Mouse (Mus musculus) liver, embryonic 14.5 days (tissue): ENCODE results near the gene Nprl2. TPM values are rescaled to one million over a fixed set of nuclear protein-coding genes. Genes with fewer than 3 reads are reported as not detected.

Experiments used
- ATAC-seq: fragments of 200-750 bp; cut with Nextera tagmentation; 2 replicates; pipeline ENCODE4 v1.8.0; 2017; ENCODE audit warnings: moderate number of reproducible peaks, mild to moderate bottlenecking, moderate library complexity; ENCODE audit not compliant: insufficient read depth
- DNase-seq, 3 experiments: peaks; one replicate each; pipeline ENCODE4 v3.0.0-alpha.2; 2012 to 2013; ENCODE audit warnings: low read depth in 3 of 3, low spot score in 3 of 3
- H3K27ac ChIP-seq: fragments of 300-500 bp; sonication (generic); 2 replicates; pipeline ENCODE4 v1.5.1; 2014; ENCODE audit warnings: moderate library complexity, mild to moderate bottlenecking, control low read depth, inconsistent platforms
- H3K27me3 ChIP-seq: fragments of 300-500 bp; sonication (generic); 2 replicates; pipeline ENCODE4 v1.6.1; 2014; ENCODE audit warnings: mild to moderate bottlenecking, low read length, moderate library complexity; ENCODE audit not compliant: control insufficient read depth, insufficient read depth
- H3K36me3 ChIP-seq: fragments of 300-500 bp; sonication (generic); replicated peaks from 2 replicates; pipeline ENCODE4 v1.6.1; 2014; ENCODE audit warnings: low read depth; ENCODE audit not compliant: control insufficient read depth, insufficient read depth
- H3K4me1 ChIP-seq, 2 experiments: fragments of 200-500 bp in 1 of 2; fragments of 300-500 bp in 1 of 2; sonication (generic) in 1 of 2; replicated peaks; 2 replicates each; pipeline ENCODE4 v1.6.1; 2012 to 2014; ENCODE audit warnings: antibody characterized with exemption in 1 of 2, inconsistent platforms in 1 of 2, low read length in 1 of 2; ENCODE audit not compliant: control insufficient read depth in 2 of 2, insufficient read depth in 2 of 2
- H3K4me2 ChIP-seq: fragments of 300-500 bp; sonication (generic); 2 replicates; pipeline ENCODE4 v1.6.1; 2014; ENCODE audit warnings: low read depth, mild to moderate bottlenecking, control low read depth, moderate library complexity
- H3K4me3 ChIP-seq, 2 experiments: fragments of 200-500 bp in 1 of 2; fragments of 300-500 bp in 1 of 2; sonication (generic) in 1 of 2; 2 replicates each; pipeline ENCODE4 v1.5.1; 2012 to 2014; ENCODE audit warnings: low read depth in 2 of 2, low read length in 2 of 2, mild to moderate bottlenecking in 2 of 2, control low read depth in 1 of 2, inconsistent platforms in 1 of 2, moderate library complexity in 1 of 2; ENCODE audit not compliant: insufficient read depth in 1 of 2
- H3K9ac ChIP-seq: fragments of 300-500 bp; sonication (generic); replicated peaks from 2 replicates; pipeline ENCODE4 v1.6.1; 2014; ENCODE audit warnings: mild to moderate bottlenecking, control low read depth, moderate library complexity
- H3K9me3 ChIP-seq: fragments of 300-500 bp; sonication (generic); 2 replicates; pipeline ENCODE4 v1.6.1; 2016; ENCODE audit warnings: low read length, mixed read lengths; ENCODE audit not compliant: control insufficient read depth
- CTCF ChIP-seq: IDR thresholded peaks from 2 replicates; pipeline ENCODE4 v1.5.1; 2016; ENCODE audit warnings: antibody characterized with exemption, low read depth, control low read depth
- EP300 ChIP-seq: IDR thresholded peaks from 2 replicates; pipeline ENCODE4 v1.6.1; 2016; ENCODE audit warnings: antibody characterized with exemption, low read depth
- WGBS: fragments of 180-500 bp; shearing (Covaris S2); extraction: QIAGEN DNeasy Blood & Tissue Kit; methylation state at CpG from one replicate; pipeline ENCODE4 v1.1.7; 2014; ENCODE audit not compliant: insufficient replicate concordance; 5-methylcytosine and 5-hydroxymethylcytosine counted together
- polyA plus RNA-seq, 2 experiments: library from polyadenylated mRNA; depleted of rRNA in 1 of 2; stranded (reverse) in 1 of 2; unstranded in 1 of 2; fragments of >200 nt; fragmentation: Nextera tagmentation in 1 of 2; extraction: Ambion mirVana in 1 of 2; gene quantifications; 2 replicates each; pipeline versions ENCODE4 v1.2.1 to v1.2.3; 2012 to 2014

Nprl2 gene
- polyA plus RNA-seq, 2 experiments, result 9.2 to 10.5 TPM

DNA sequence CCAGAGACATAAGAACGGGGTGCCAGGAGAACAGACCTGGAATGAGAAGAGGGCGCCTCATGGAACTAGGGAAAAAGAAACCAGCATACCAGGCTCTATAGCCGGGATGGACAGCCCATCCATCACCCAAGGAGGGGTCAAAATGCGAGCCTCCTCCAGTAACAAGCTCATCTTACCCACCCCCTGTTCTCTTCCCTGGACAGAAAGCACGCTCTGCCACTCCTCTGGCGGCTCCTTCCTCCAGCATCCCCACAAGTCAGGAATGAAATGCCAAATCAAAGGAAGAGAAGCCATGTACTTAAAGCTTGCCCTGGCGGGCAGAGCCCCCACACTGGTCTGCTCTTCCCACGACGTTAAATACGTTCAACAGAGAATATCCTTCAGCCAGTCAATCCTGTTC is 1.0 kb upstream of the Nprl2 start:
- Histone ChIP-seq H3K9me3 (no peaks in the 10 kb centered on the region), H3K27ac (no peak overlapping the region), H3K27me3 (no peaks in the 10 kb centered on the region), H3K9ac (no peak overlapping the region), H3K4me1 (peaks cover 7 to 23% of the 10 kb centered on the region in 2 experiments), H3K4me2 (peak overlapping the region; percentile 98), H3K4me3 (peak overlapping the region; percentile 67 to 96; a peak in 2 of 4 replicates), H3K36me3 (peaks cover 27% of the 10 kb centered on the region)
- TF ChIP-seq CTCF (no peak), EP300 (no peak)
- 39% methylated on average over 10 of the region's 10 CpGs for WGBS
- DNase-seq (no peak), ATAC-seq (no peak)

DNA sequence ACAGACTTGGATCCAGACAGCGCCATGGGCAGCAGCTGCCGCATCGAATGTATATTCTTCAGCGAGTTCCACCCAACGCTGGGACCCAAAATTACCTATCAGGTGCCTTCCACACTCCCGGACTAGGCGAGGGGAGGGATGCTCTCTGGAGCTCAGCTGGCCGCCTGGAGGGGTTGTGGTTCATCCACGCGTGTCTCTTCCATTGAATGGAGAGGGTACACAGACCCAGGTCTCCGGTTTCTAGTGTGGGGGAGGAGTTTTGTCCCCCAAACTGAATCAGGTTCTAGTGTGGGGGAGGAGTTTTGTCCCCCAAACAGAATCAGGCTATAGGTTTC is 293 bp downstream of the Nprl2 start:
- peak; percentile 22 for ATAC-seq
- peaks cover 27% of the 10 kb centered on the region for H3K36me3 ChIP-seq

DNA sequence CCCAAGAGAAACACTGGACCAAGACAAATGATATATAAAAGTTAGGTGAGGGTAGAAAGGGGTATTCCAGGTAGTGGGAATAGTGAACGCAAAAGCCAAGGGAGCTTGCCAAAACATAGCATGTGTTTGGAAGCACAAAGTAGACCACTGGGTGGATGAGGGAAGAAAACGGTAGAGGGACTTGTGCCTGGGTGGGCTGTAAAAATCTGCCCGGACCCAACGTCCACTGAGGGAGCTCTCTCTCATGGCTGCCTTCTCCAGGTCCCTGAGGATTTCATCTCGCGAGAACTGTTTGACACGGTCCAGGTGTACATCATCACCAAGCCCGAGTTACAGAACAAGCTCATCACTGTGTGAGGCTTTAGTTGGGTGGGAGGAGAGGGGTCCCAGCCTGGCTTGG is 695 bp downstream of the Nprl2 start:
- Histone ChIP-seq H3K27ac (no peak overlapping the region), H3K4me2 (peak overlapping the region; percentile 98), H3K4me1 (peaks cover 12 to 15% of the 10 kb centered on the region in 2 experiments), H3K36me3 (peaks cover 23% of the 10 kb centered on the region), H3K4me3 (peak overlapping the region; percentile 67 to 96), H3K9ac (peak overlapping the region; percentile 83), H3K9me3 (no peaks in the 10 kb centered on the region), H3K27me3 (no peaks in the 10 kb centered on the region)
- no peak for ATAC-seq
- 46% methylated on average over 8 of the region's 8 CpGs for WGBS
- no peak for DNase-seq
- no peak for TF ChIP-seq EP300
- TF ChIP-seq CTCF, result no peak

More for the DNA sequence above, 293 bp downstream of the Nprl2 start:
- Histone ChIP-seq H3K4me1 (peaks cover 11 to 15% of the 10 kb centered on the region in 2 experiments), H3K9ac (peak overlapping the region; percentile 83), H3K27ac (peak overlapping the region; percentile 26), H3K4me2 (peak overlapping the region; percentile 98), H3K27me3 (no peaks in the 10 kb centered on the region), H3K9me3 (no peaks in the 10 kb centered on the region), H3K4me3 (peak overlapping the region; percentile 67 to 96)
- WGBS, result 1% methylated on average over 11 of the region's 11 CpGs
- no peak for DNase-seq
- TF ChIP-seq CTCF (no peak), EP300 (no peak)

DNA sequence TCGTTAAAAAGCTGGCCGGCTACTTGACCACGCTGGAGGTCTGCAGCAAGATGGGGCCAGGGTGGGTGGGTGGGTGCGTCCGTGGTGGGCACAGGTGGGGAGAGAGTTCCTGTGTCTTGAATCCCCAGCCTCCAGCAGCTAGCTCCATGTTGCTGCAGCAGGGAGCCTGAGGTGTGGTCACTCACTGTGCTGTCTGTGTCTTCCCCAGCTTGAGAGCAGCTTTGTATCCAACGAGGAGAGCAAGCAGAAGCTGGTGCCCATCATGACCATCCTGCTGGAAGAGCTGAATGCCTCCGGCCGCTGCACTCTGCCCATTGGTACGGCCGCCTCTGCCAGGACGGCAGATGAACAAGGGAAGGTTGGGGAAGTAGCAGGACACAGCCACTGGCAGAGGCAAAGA is 1.3 kb downstream of the Nprl2 start:
- DNase-seq (no peak), ATAC-seq (no peak)
- H3K4me1 ChIP-seq, result peaks cover 12 to 15% of the 10 kb centered on the region in 2 experiments
- H3K9me3 ChIP-seq, result no peaks in the 10 kb centered on the region
- WGBS, result 81% methylated on average over 11 of the region's 11 CpGs
- H3K4me3 ChIP-seq, result no peak overlapping the region
- no peak for TF ChIP-seq EP300
- TF ChIP-seq CTCF, result no peak
- H3K36me3 ChIP-seq, result peaks cover 17% of the 10 kb centered on the region
- no peak overlapping the region for H3K27ac ChIP-seq
- H3K27me3 ChIP-seq, result no peaks in the 10 kb centered on the region
- H3K9ac ChIP-seq, result no peak overlapping the region
- H3K4me2 ChIP-seq, result no peak overlapping the region

DNA sequence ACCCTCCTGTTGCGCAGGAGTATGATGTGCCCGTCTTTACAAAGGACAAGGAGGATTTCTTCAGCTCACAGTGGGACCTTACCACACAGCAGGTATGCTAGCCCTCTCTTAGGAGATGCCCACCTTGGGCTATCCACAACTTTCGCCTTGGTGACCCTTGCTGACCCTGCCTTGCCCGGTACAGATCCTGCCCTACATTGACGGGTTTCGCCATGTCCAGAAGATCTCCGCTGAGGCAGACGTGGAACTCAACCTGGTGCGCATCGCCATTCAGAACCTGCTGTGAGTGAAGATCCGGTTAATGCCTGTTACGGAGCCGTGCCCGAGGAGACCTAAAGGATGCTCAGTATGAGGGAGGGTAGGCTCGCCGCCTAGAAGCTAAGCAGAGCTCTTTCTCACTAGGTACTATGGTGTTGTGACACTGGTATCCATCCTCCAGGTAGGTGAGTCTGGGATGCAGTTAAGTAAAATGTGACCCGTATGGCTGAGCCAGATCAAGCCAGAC is 2.2 kb downstream of the Nprl2 start:
- no peak for DNase-seq
- H3K27me3 ChIP-seq, result no peaks in the 10 kb centered on the region
- H3K27ac ChIP-seq, result no peak overlapping the region
- H3K36me3 ChIP-seq, result peaks cover 8% of the 10 kb centered on the region
- 87% methylated on average over 17 of the region's 17 CpGs for WGBS
- H3K9me3 ChIP-seq, result no peaks in the 10 kb centered on the region
- TF ChIP-seq CTCF (no peak), EP300 (no peak)
- no peak overlapping the region for H3K4me2 ChIP-seq
- H3K9ac ChIP-seq, result no peak overlapping the region
- ATAC-seq, result no peak
- peaks cover 12 to 15% of the 10 kb centered on the region in 2 experiments for H3K4me1 ChIP-seq
- H3K4me3 ChIP-seq, result no peak overlapping the region
